Mouse (Mus musculus): Measurements from ENCODE around the gene Ntn3.
A peak's percentile ranks its signal among the peaks of the same experiment; 100 is the strongest.

The Ntn3 gene

GRCm38 (mm10) chr17:24209043-24209915 lies at the start of gene Ntn3:
TSS of gene Ntn3 (minus strand) at chr17:24209531.
- peak; percentile 58 for DNase-seq (ENCODE audit: low spot score)

- DNase-seq (ENCODE audit: low spot score), result no peak
These were observed 49.6 kb upstream of the Ntn3 start for GRCm38 (mm10) chr17:24258981-24259380.

- DNase-seq (ENCODE audit: low spot score), result no peak
These were observed 43.0 kb upstream of the Ntn3 start for GRCm38 (mm10) chr17:24252329-24252728.

- DNase-seq (ENCODE audit: low spot score), result peak; percentile 93
These were observed 42.2 kb upstream of the Ntn3 start, which contains the start of gene Ccnf for GRCm38 (mm10) chr17:24251320-24252069. TSS of gene Ccnf (minus strand) at chr17:24251484.

GRCm38 (mm10) chr17:24250988-24251319 lies 41.6 kb upstream of the Ntn3 start:
- no peak for DNase-seq (ENCODE audit: low spot score)

- DNase-seq (ENCODE audit: low spot score), result no peak
These were observed 39.3 kb upstream of the Ntn3 start for GRCm38 (mm10) chr17:24248641-24249040.

GRCm38 (mm10) chr17:24244061-24244460 lies 34.7 kb upstream of the Ntn3 start:
- DNase-seq (ENCODE audit: low spot score), result no peak

GRCm38 (mm10) chr17:24243311-24243969 lies 34.1 kb upstream of the Ntn3 start:
- no peak for DNase-seq (ENCODE audit: low spot score)

- no peak for DNase-seq (ENCODE audit: low spot score)
These were observed 27.6 kb upstream of the Ntn3 start for GRCm38 (mm10) chr17:24236921-24237320.

GRCm38 (mm10) chr17:24236479-24236878 lies 27.1 kb upstream of the Ntn3 start:
- DNase-seq (ENCODE audit: low spot score), result no peak

- DNase-seq (ENCODE audit: low spot score), result no peak
These were observed 18.6 kb upstream of the Ntn3 start for GRCm38 (mm10) chr17:24227941-24228340.

- DNase-seq (ENCODE audit: low spot score), result no peak
These were observed 17.4 kb upstream of the Ntn3 start for GRCm38 (mm10) chr17:24226721-24227120.

- no peak for DNase-seq (ENCODE audit: low spot score)
These were observed 16.5 kb upstream of the Ntn3 start for GRCm38 (mm10) chr17:24225851-24226250.

GRCm38 (mm10) chr17:24224741-24225140 lies 15.4 kb upstream of the Ntn3 start:
- DNase-seq (ENCODE audit: low spot score), result no peak

GRCm38 (mm10) chr17:24223513-24223912 lies 14.2 kb upstream of the Ntn3 start:
- no peak for DNase-seq (ENCODE audit: low spot score)

GRCm38 (mm10) chr17:24222653-24223052 lies 13.3 kb upstream of the Ntn3 start:
- no peak for DNase-seq (ENCODE audit: low spot score)

GRCm38 (mm10) chr17:24220435-24221411 lies 11.4 kb upstream of the Ntn3 start, which contains the start of gene Tedc2:
TSS of gene Tedc2 (minus strand) at chr17:24220851.
- DNase-seq (ENCODE audit: low spot score), result peak; percentile 90

GRCm38 (mm10) chr17:24216836-24217235 lies 7.5 kb upstream of the Ntn3 start:
- no peak for DNase-seq (ENCODE audit: low spot score)

GRCm38 (mm10) chr17:24213186-24213585 lies 3.9 kb upstream of the Ntn3 start:
- DNase-seq (ENCODE audit: low spot score), result no peak

- no peak for DNase-seq (ENCODE audit: low spot score)
These were observed 3.2 kb upstream of the Ntn3 start for GRCm38 (mm10) chr17:24212441-24213018.

All from ovary, postnatal 36 days (tissue).